Mouse (Mus musculus) stomach, postnatal 0 days (tissue): ENCODE measurements around the gene Tenm4. TPM values are rescaled to one million over a fixed set of nuclear protein-coding genes. Genes with fewer than 3 reads are reported as not detected.

Experiments used
- ATAC-seq: fragments of 200-750 bp; cut with Nextera tagmentation; 2 replicates; pipeline ENCODE4 v1.8.0; 2017; ENCODE audit not compliant: low FRiP score, low TSS enrichment
- DNase-seq: peaks from one replicate; pipeline ENCODE4 v3.0.0-alpha.2; 2016; ENCODE audit warnings: low spot score
- H3K27ac ChIP-seq: fragments of 300-500 bp; sonication (generic); replicated peaks from 2 replicates; pipeline ENCODE4 v1.5.1; 2014; ENCODE audit warnings: mild to moderate bottlenecking, control low read depth
- H3K27me3 ChIP-seq: fragments of 300-500 bp; sonication (generic); 2 replicates; pipeline ENCODE4 v1.6.1; 2014; ENCODE audit warnings: low read length; ENCODE audit not compliant: control insufficient read depth, insufficient read depth
- H3K36me3 ChIP-seq: fragments of 300-500 bp; sonication (generic); 2 replicates; pipeline ENCODE4 v1.6.1; 2014; ENCODE audit warnings: low read length, mixed read lengths; ENCODE audit not compliant: control insufficient read depth, insufficient read depth
- H3K4me1 ChIP-seq: fragments of 300-500 bp; sonication (generic); replicated peaks from 2 replicates; pipeline ENCODE4 v1.6.1; 2014; ENCODE audit warnings: antibody characterized with exemption; ENCODE audit not compliant: control insufficient read depth, insufficient read depth
- H3K4me2 ChIP-seq: fragments of 300-500 bp; sonication (generic); replicated peaks from 2 replicates; pipeline ENCODE4 v1.6.1; 2014; ENCODE audit warnings: low read depth, mild to moderate bottlenecking, control low read depth, moderate library complexity
- H3K4me3 ChIP-seq: fragments of 300-500 bp; sonication (generic); 2 replicates; pipeline ENCODE4 v1.5.1; 2014; ENCODE audit warnings: low read depth, low read length, control low read depth
- H3K9ac ChIP-seq: fragments of 300-500 bp; sonication (generic); 2 replicates; pipeline ENCODE4 v1.6.1; 2014; ENCODE audit warnings: mild to moderate bottlenecking, low read length, control low read depth, mixed read lengths
- H3K9me3 ChIP-seq: fragments of 300-500 bp; sonication (generic); 2 replicates; pipeline ENCODE4 v1.6.1; 2016; ENCODE audit warnings: low read length; ENCODE audit not compliant: control insufficient read depth
- CTCF ChIP-seq: IDR thresholded peaks from 2 replicates; pipeline ENCODE4 v1.5.1; 2016; ENCODE audit warnings: antibody characterized with exemption, low read depth, mild to moderate bottlenecking, moderate library complexity
- EP300 ChIP-seq: optimal IDR thresholded peaks from 2 replicates; pipeline ENCODE3; 2016; ENCODE audit warnings: antibody characterized with exemption
- WGBS: fragments of 180-500 bp; shearing (Covaris S2); extraction: QIAGEN DNeasy Blood & Tissue Kit; methylation state at CpG from one replicate; pipeline ENCODE4 v1.1.7; 2014; 5-methylcytosine and 5-hydroxymethylcytosine counted together
- polyA plus RNA-seq: library from polyadenylated mRNA; unstranded; fragments of >200 nt; fragmentation: Nextera tagmentation; extraction: Ambion mirVana; gene quantifications from 2 replicates; pipeline ENCODE4 v1.2.1, GENCODE M21; 2015

Tenm4 gene
- polyA plus RNA-seq, 1 experiment from 2014 or later: 7.2 TPM

- H3K4me1 ChIP-seq: no peaks in the 10 kb centered on the region
- H3K27me3 ChIP-seq: no peaks in the 10 kb centered on the region
- no peaks in the 10 kb centered on the region for H3K9me3 ChIP-seq
- ATAC-seq (no peak), DNase-seq (no peak)
- H3K27ac ChIP-seq: no peak overlapping the region
- H3K36me3 ChIP-seq: peaks cover 2% of the 10 kb centered on the region; the same call in 1 of the 2 replicates
- H3K4me2 ChIP-seq: no peak overlapping the region
- no peak overlapping the region for H3K4me3 ChIP-seq
- no peak overlapping the region for H3K9ac ChIP-seq
- TF ChIP-seq EP300 (no peak), CTCF (no peak)
- WGBS: 74% methylated on average over 2 of the region's 2 CpGs
Measured at GRCm38 (mm10) chr7:96859077-96859476, 688.0 kb downstream of the Tenm4 start.

GRCm38 (mm10) chr7:96859684-96860083 is 688.6 kb downstream of the Tenm4 start:
- no peaks in the 10 kb centered on the region for H3K4me1 ChIP-seq
- H3K27ac ChIP-seq: no peak overlapping the region
- H3K4me3 ChIP-seq: no peak overlapping the region
- DNase-seq (no peak), ATAC-seq (no peak)
- H3K4me2 ChIP-seq: no peak overlapping the region
- H3K36me3 ChIP-seq: no peaks in the 10 kb centered on the region
- H3K9me3 ChIP-seq: no peaks in the 10 kb centered on the region
- WGBS: 82% methylated on average over 5 of the region's 5 CpGs
- H3K27me3 ChIP-seq: no peaks in the 10 kb centered on the region
- no peak overlapping the region for H3K9ac ChIP-seq
- TF ChIP-seq EP300 (no peak), CTCF (no peak)

- TF ChIP-seq EP300 (no peak), CTCF (no peak)
- no peak overlapping the region for H3K27ac ChIP-seq
- 53% methylated on average over 4 of the region's 4 CpGs for WGBS
- no peaks in the 10 kb centered on the region for H3K4me1 ChIP-seq
- ATAC-seq (no peak), DNase-seq (no peak)
- H3K9me3 ChIP-seq: no peaks in the 10 kb centered on the region
- no peak overlapping the region for H3K4me3 ChIP-seq
- H3K4me2 ChIP-seq: no peak overlapping the region
- no peaks in the 10 kb centered on the region for H3K36me3 ChIP-seq
- H3K9ac ChIP-seq: no peak overlapping the region
- no peaks in the 10 kb centered on the region for H3K27me3 ChIP-seq
Measured at GRCm38 (mm10) chr7:96860650-96861049, 689.6 kb downstream of the Tenm4 start.

GRCm38 (mm10) chr7:96864894-96865722 is 694.1 kb downstream of the Tenm4 start:
- Histone ChIP-seq H3K4me1 (no peaks in the 10 kb centered on the region), H3K4me3 (no peak overlapping the region), H3K9me3 (no peaks in the 10 kb centered on the region), H3K36me3 (no peaks in the 10 kb centered on the region), H3K27me3 (no peaks in the 10 kb centered on the region), H3K9ac (no peak overlapping the region), H3K27ac (no peak overlapping the region), H3K4me2 (no peak overlapping the region)
- ATAC-seq (no peak), DNase-seq (no peak)
- WGBS: 58% methylated on average over 7 of the region's 7 CpGs
- TF ChIP-seq EP300 (no peak), CTCF (no peak)

GRCm38 (mm10) chr7:96869079-96869810 is 698.2 kb downstream of the Tenm4 start:
- DNase-seq (no peak), ATAC-seq (no peak)
- Histone ChIP-seq H3K4me1 (no peaks in the 10 kb centered on the region), H3K4me2 (no peak overlapping the region), H3K9ac (no peak overlapping the region), H3K27ac (no peak overlapping the region), H3K27me3 (no peaks in the 10 kb centered on the region), H3K36me3 (no peaks in the 10 kb centered on the region), H3K4me3 (no peak overlapping the region), H3K9me3 (no peaks in the 10 kb centered on the region)
- 77% methylated on average over 16 of the region's 16 CpGs for WGBS
- TF ChIP-seq CTCF (no peak), EP300 (no peak)

- DNase-seq (peak; percentile 28), ATAC-seq (peak; percentile 51; the same call in 1 of the 2 replicates)
- no peaks in the 10 kb centered on the region for H3K36me3 ChIP-seq
- H3K9me3 ChIP-seq: no peaks in the 10 kb centered on the region
- no peak overlapping the region for H3K9ac ChIP-seq
- no peak for TF ChIP-seq EP300
- no peak for TF ChIP-seq CTCF
- no peak overlapping the region for H3K4me3 ChIP-seq
- 76% methylated on average over 8 of the region's 8 CpGs for WGBS
- H3K4me1 ChIP-seq: no peaks in the 10 kb centered on the region
- H3K27me3 ChIP-seq: no peaks in the 10 kb centered on the region
- no peak overlapping the region for H3K27ac ChIP-seq
- no peak overlapping the region for H3K4me2 ChIP-seq
Measured at GRCm38 (mm10) chr7:96870473-96870872, 699.4 kb downstream of the Tenm4 start.
